Mouse (Mus musculus) 416B (cell line): ENCODE measurements around the gene Bcl9l.
"Not testable (repeated sequence)": the region's sequence is repeated elsewhere in the genome, so short reads cannot be mapped to it uniquely, and the experiment has no call there.

ENCODE experiments used
- DNase-seq: peaks from one replicate; pipeline ENCODE4 v3.0.0; 2011; ENCODE audit warnings: low read depth

Gene Bcl9l

GRCm38 (mm10) chr9:44482552-44482951, at the start of gene Bcl9l:
Gene Bcl9l (plus strand): TSS chr9:44482825.
- peak; percentile 90 for DNase-seq

GRCm38 (mm10) chr9:44435747-44436146, 46.9 kb upstream of the Bcl9l start:
- DNase-seq, result no peak

GRCm38 (mm10) chr9:44440961-44441360, 41.7 kb upstream of the Bcl9l start, which contains the start of gene Foxr1:
Gene Foxr1 (minus strand): TSS chr9:44441136.
- DNase-seq, result no peak

GRCm38 (mm10) chr9:44444402-44445025, 38.1 kb upstream of the Bcl9l start:
- DNase-seq, result not testable (repeated sequence)

- DNase-seq, result no peak
Observed at GRCm38 (mm10) chr9:44450387-44450786, 32.2 kb upstream of the Bcl9l start.

- peak; percentile 74 for DNase-seq
Observed at GRCm38 (mm10) chr9:44454132-44454890, 28.3 kb upstream of the Bcl9l start.

- DNase-seq, result no peak
Observed at GRCm38 (mm10) chr9:44454891-44455220, 27.8 kb upstream of the Bcl9l start, which contains the start of gene Upk2. Gene Upk2 (minus strand): TSS chr9:44454976.

GRCm38 (mm10) chr9:44457035-44457742, 25.4 kb upstream of the Bcl9l start:
- no peak for DNase-seq

- peak; percentile 64 for DNase-seq
Observed at GRCm38 (mm10) chr9:44461950-44462349, 20.7 kb upstream of the Bcl9l start.

- DNase-seq, result no peak
Observed at GRCm38 (mm10) chr9:44468224-44468623, 14.4 kb upstream of the Bcl9l start.

- no peak for DNase-seq
Observed at GRCm38 (mm10) chr9:44468800-44469199, 13.8 kb upstream of the Bcl9l start.

- no peak for DNase-seq
Observed at GRCm38 (mm10) chr9:44473184-44473583, 9.4 kb upstream of the Bcl9l start.

- DNase-seq, result no peak
Observed at GRCm38 (mm10) chr9:44474327-44474726, 8.3 kb upstream of the Bcl9l start.

- no peak for DNase-seq
Observed at GRCm38 (mm10) chr9:44475936-44476335, 6.7 kb upstream of the Bcl9l start.

- peak; percentile 84 for DNase-seq
Observed at GRCm38 (mm10) chr9:44477339-44478228, 5.0 kb upstream of the Bcl9l start.

GRCm38 (mm10) chr9:44478229-44478921, 4.2 kb upstream of the Bcl9l start:
- DNase-seq, result peak; percentile 77

GRCm38 (mm10) chr9:44478959-44479605, 3.5 kb upstream of the Bcl9l start:
- DNase-seq, result peak; percentile 49

- DNase-seq, result peak; percentile 91
Observed at GRCm38 (mm10) chr9:44479628-44480428, 2.8 kb upstream of the Bcl9l start.

- no peak for DNase-seq
Observed at GRCm38 (mm10) chr9:44482112-44482511, 513 bp upstream of the Bcl9l start.

- DNase-seq, result no peak
Observed at GRCm38 (mm10) chr9:44483041-44483509, 450 bp downstream of the Bcl9l start.
